Mouse (Mus musculus): ENCODE measurements around the gene Mgat5. TPM values are rescaled to one million over a fixed set of nuclear protein-coding genes. Genes with fewer than 3 reads are reported as not detected.

Gene Mgat5
- polyA plus RNA-seq, 1 experiment: 4.9 TPM

GRCm38 (mm10) chr1:127404655-127405054 lies 199.8 kb downstream of the Mgat5 start:
- H3K27ac ChIP-seq (ENCODE audit: insufficient read depth, low read length): no peak overlapping the region
- WGBS: 88% methylated on average over 3 of the region's 3 CpGs
- no peak overlapping the region for H3K4me3 ChIP-seq (ENCODE audit: extremely low read depth, insufficient read depth, insufficient read length)
- H3K27me3 ChIP-seq (ENCODE audit: control insufficient read depth, insufficient read depth, low read length): no peaks in the 10 kb centered on the region
- H3K4me1 ChIP-seq (ENCODE audit: control insufficient read depth, insufficient read depth, insufficient read length): no peaks in the 10 kb centered on the region
- H3K36me3 ChIP-seq (ENCODE audit: control insufficient read depth, insufficient read depth, low read length): peaks cover 2% of the 10 kb centered on the region; the same call in 1 of the 2 replicates
- TF ChIP-seq POLR2A (IDR thresholded peaks at IDR 0.05; ENCODE audit: low read depth, low read length) (no peak), CTCF (IDR thresholded peaks at IDR 0.05; ENCODE audit: extremely low read depth, insufficient read depth, insufficient read length, insufficient replicate concordance) (no peak)
- DNase-seq (ENCODE audit: low read depth in 1 of 2, low spot score in 2 of 2): no peak

GRCm38 (mm10) chr1:127408957-127409423 lies 204.2 kb downstream of the Mgat5 start:
- DNase-seq (ENCODE audit: low read depth in 1 of 2, low spot score in 2 of 2): no peak
- H3K36me3 ChIP-seq (ENCODE audit: control insufficient read depth, insufficient read depth, low read length): no peaks in the 10 kb centered on the region; the same call in 1 of the 2 replicates

GRCm38 (mm10) chr1:127409512-127409911 lies 204.7 kb downstream of the Mgat5 start:
- H3K4me1 ChIP-seq (ENCODE audit: control insufficient read depth, insufficient read depth, insufficient read length): no peaks in the 10 kb centered on the region; the same call in 1 of the 2 replicates
- H3K27me3 ChIP-seq (ENCODE audit: control insufficient read depth, insufficient read depth, low read length): no peaks in the 10 kb centered on the region
- H3K36me3 ChIP-seq (ENCODE audit: control insufficient read depth, insufficient read depth, low read length): peaks cover under 1% of the 10 kb centered on the region; the same call in 1 of the 2 replicates
- peak; percentile 7 to 8 for DNase-seq (ENCODE audit: low read depth in 1 of 2, low spot score in 2 of 2)
- no peak overlapping the region for H3K4me3 ChIP-seq (ENCODE audit: extremely low read depth, insufficient read depth, insufficient read length)
- no peak overlapping the region for H3K27ac ChIP-seq (ENCODE audit: insufficient read depth, low read length)
- WGBS: 65% methylated on average over 5 of the region's 5 CpGs
- no peak for TF ChIP-seq POLR2A (IDR thresholded peaks at IDR 0.05; ENCODE audit: low read depth, low read length)
- peak; percentile 49; the same call in 1 of the 2 replicates for TF ChIP-seq CTCF (IDR thresholded peaks at IDR 0.05; ENCODE audit: extremely low read depth, insufficient read depth, insufficient read length, insufficient replicate concordance)

More at GRCm38 (mm10) chr1:127408957-127409423, 204.2 kb downstream of the Mgat5 start:
- WGBS: 71% methylated on average over 2 of the region's 2 CpGs
- no peak for TF ChIP-seq CTCF (IDR thresholded peaks at IDR 0.05; ENCODE audit: extremely low read depth, insufficient read depth, insufficient read length, insufficient replicate concordance)
- no peak for TF ChIP-seq POLR2A (IDR thresholded peaks at IDR 0.05; ENCODE audit: low read depth, low read length)
- H3K4me3 ChIP-seq (ENCODE audit: extremely low read depth, insufficient read depth, insufficient read length): no peak overlapping the region
- no peaks in the 10 kb centered on the region for H3K27me3 ChIP-seq (ENCODE audit: control insufficient read depth, insufficient read depth, low read length)
- no peaks in the 10 kb centered on the region; the same call in 1 of the 2 replicates for H3K4me1 ChIP-seq (ENCODE audit: control insufficient read depth, insufficient read depth, insufficient read length)
- no peak overlapping the region for H3K27ac ChIP-seq (ENCODE audit: insufficient read depth, low read length)

GRCm38 (mm10) chr1:127414500-127414899 lies 209.7 kb downstream of the Mgat5 start:
- TF ChIP-seq POLR2A (IDR thresholded peaks at IDR 0.05; ENCODE audit: low read depth, low read length) (no peak), CTCF (IDR thresholded peaks at IDR 0.05; ENCODE audit: extremely low read depth, insufficient read depth, insufficient read length, insufficient replicate concordance) (no peak)
- Histone ChIP-seq H3K27ac (ENCODE audit: insufficient read depth, low read length) (no peak overlapping the region), H3K4me3 (ENCODE audit: extremely low read depth, insufficient read depth, insufficient read length) (no peak overlapping the region), H3K4me1 (ENCODE audit: control insufficient read depth, insufficient read depth, insufficient read length) (no peaks in the 10 kb centered on the region; the same call in 1 of the 2 replicates), H3K27me3 (ENCODE audit: control insufficient read depth, insufficient read depth, low read length) (no peaks in the 10 kb centered on the region), H3K36me3 (ENCODE audit: control insufficient read depth, insufficient read depth, low read length) (peaks cover 3% of the 10 kb centered on the region; the same call in 1 of the 2 replicates)
- no peak for DNase-seq (ENCODE audit: low read depth in 1 of 2, low spot score in 2 of 2)
- 91% methylated on average over 7 of the region's 7 CpGs for WGBS

- Histone ChIP-seq H3K4me3 (ENCODE audit: extremely low read depth, insufficient read depth, insufficient read length) (no peak overlapping the region), H3K4me1 (ENCODE audit: control insufficient read depth, insufficient read depth, insufficient read length) (no peaks in the 10 kb centered on the region; the same call in 1 of the 2 replicates), H3K27ac (ENCODE audit: insufficient read depth, low read length) (no peak overlapping the region), H3K27me3 (ENCODE audit: control insufficient read depth, insufficient read depth, low read length) (no peaks in the 10 kb centered on the region), H3K36me3 (ENCODE audit: control insufficient read depth, insufficient read depth, low read length) (peaks cover 3% of the 10 kb centered on the region; the same call in 1 of the 2 replicates)
- DNase-seq (ENCODE audit: low read depth in 1 of 2, low spot score in 2 of 2): no peak
- TF ChIP-seq CTCF (IDR thresholded peaks at IDR 0.05; ENCODE audit: extremely low read depth, insufficient read depth, insufficient read length, insufficient replicate concordance): no peak
- TF ChIP-seq POLR2A (IDR thresholded peaks at IDR 0.05; ENCODE audit: low read depth, low read length): no peak
- WGBS: 100% methylated on average over 1 of the region's 1 CpGs
Measured at GRCm38 (mm10) chr1:127415896-127416295, 211.1 kb downstream of the Mgat5 start.

GRCm38 (mm10) chr1:127416971-127417370 lies 212.2 kb downstream of the Mgat5 start:
- no peaks in the 10 kb centered on the region; the same call in 1 of the 2 replicates for H3K4me1 ChIP-seq (ENCODE audit: control insufficient read depth, insufficient read depth, insufficient read length)
- H3K27me3 ChIP-seq (ENCODE audit: control insufficient read depth, insufficient read depth, low read length): no peaks in the 10 kb centered on the region
- 86% methylated on average over 1 of the region's 1 CpGs for WGBS
- peaks cover 3% of the 10 kb centered on the region; the same call in 1 of the 2 replicates for H3K36me3 ChIP-seq (ENCODE audit: control insufficient read depth, insufficient read depth, low read length)
- no peak for DNase-seq (ENCODE audit: low read depth in 1 of 2, low spot score in 2 of 2)
- no peak overlapping the region for H3K27ac ChIP-seq (ENCODE audit: insufficient read depth, low read length)
- no peak overlapping the region for H3K4me3 ChIP-seq (ENCODE audit: extremely low read depth, insufficient read depth, insufficient read length)
- TF ChIP-seq POLR2A (IDR thresholded peaks at IDR 0.05; ENCODE audit: low read depth, low read length) (no peak), CTCF (IDR thresholded peaks at IDR 0.05; ENCODE audit: extremely low read depth, insufficient read depth, insufficient read length, insufficient replicate concordance) (no peak)

- no peaks in the 10 kb centered on the region for H3K27me3 ChIP-seq (ENCODE audit: control insufficient read depth, insufficient read depth, low read length)
- peaks cover 3% of the 10 kb centered on the region; the same call in 1 of the 2 replicates for H3K36me3 ChIP-seq (ENCODE audit: control insufficient read depth, insufficient read depth, low read length)
- 91% methylated on average over 4 of the region's 4 CpGs for WGBS
- no peak for TF ChIP-seq POLR2A (IDR thresholded peaks at IDR 0.05; ENCODE audit: low read depth, low read length)
- no peak for TF ChIP-seq CTCF (IDR thresholded peaks at IDR 0.05; ENCODE audit: extremely low read depth, insufficient read depth, insufficient read length, insufficient replicate concordance)
- no peak overlapping the region for H3K27ac ChIP-seq (ENCODE audit: insufficient read depth, low read length)
- no peaks in the 10 kb centered on the region for H3K4me1 ChIP-seq (ENCODE audit: control insufficient read depth, insufficient read depth, insufficient read length)
- DNase-seq (ENCODE audit: low read depth in 1 of 2, low spot score in 2 of 2): no peak
- no peak overlapping the region for H3K4me3 ChIP-seq (ENCODE audit: extremely low read depth, insufficient read depth, insufficient read length)
Measured at GRCm38 (mm10) chr1:127418916-127419575, 214.2 kb downstream of the Mgat5 start.

All from spleen, adult 2 months (tissue).